Mouse (Mus musculus) lung, adult 2 months (tissue): ENCODE data around the gene Zfp536.

Experiments used
- CTCF ChIP-seq: fragments of 200-500 bp; IDR thresholded peaks from 2 replicates; pipeline ENCODE4 v1.5.1; 2011; ENCODE audit warnings: mild to moderate bottlenecking, low read length, control low read depth; ENCODE audit not compliant: insufficient read depth
- POLR2A ChIP-seq: fragments of 200-500 bp; IDR thresholded peaks from 2 replicates; pipeline ENCODE4 v1.6.1; 2011; ENCODE audit warnings: low read depth, mild to moderate bottlenecking, control low read depth, low read length, borderline replicate concordance; ENCODE audit errors: extremely low read depth

DNA sequence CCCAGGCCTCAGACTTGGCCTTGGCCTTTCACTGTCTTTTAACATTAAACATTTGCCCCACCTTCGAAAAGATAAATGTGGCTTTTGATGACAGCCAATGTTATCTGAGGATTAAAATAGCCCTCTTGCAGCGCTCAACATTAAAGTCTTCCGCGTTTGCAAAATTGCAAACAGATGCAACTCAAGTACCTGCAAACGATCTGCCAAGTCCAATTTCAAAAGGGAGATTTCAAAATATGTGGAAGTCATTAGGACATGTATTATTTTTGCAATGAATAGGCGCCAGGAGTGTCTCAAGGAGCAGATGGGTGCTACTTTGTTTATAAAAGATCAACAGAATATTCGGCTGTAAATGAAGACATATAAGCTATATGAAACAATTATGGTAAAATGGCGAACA, 30.1 kb downstream of the Zfp536 start:
- no peak for TF ChIP-seq POLR2A
- TF ChIP-seq CTCF, result no peak
